Mouse (Mus musculus) erythroblast, embryonic 14.5 days (primary cell): Measurements from ENCODE around the gene Pdcd11.

Experiments
- GATA1 ChIP-seq: IDR thresholded peaks from 2 replicates; pipeline ENCODE4 v1.6.1; 2012; ENCODE audit warnings: low read length, inconsistent platforms, mixed read lengths
- TAL1 ChIP-seq: IDR thresholded peaks from 3 replicates; pipeline ENCODE4 v1.6.1; 2012; ENCODE audit warnings: low read length, inconsistent platforms, mixed read lengths

DNA sequence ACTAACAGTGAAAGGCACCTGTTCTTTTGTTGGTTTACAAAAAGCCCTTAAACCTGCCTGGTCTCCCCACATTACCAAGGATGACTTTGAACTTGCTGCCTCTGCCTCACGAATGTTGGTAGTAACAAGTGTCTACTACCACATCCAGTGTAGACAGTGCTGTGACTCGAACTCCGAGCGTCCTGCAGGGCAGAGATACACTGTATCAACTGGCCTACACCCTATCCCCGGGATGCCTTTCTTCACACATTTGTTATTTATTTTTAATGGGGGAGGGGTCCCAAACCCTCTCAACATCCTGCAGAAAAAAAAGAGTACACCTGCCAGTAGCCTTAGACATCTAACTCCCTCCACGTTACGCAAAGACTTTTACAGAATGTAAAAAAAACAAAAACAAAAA lies 40.7 kb upstream of the Pdcd11 start:
- TF ChIP-seq TAL1 (no peak), GATA1 (no peak)
